Mouse (Mus musculus): ENCODE data around the gene Klhl33. TPM values are rescaled to one million over a fixed set of nuclear protein-coding genes. Genes with fewer than 3 reads are reported as not detected.

Klhl33 gene
- 1.8 TPM for polyA plus RNA-seq (2014; fragmentation: Illumina TruSeq; extraction: RNeasy Lipid Tissue Mini Kit (QIAGEN cat#74804); ENCODE audit: low read depth, low replicate concordance)

DNA sequence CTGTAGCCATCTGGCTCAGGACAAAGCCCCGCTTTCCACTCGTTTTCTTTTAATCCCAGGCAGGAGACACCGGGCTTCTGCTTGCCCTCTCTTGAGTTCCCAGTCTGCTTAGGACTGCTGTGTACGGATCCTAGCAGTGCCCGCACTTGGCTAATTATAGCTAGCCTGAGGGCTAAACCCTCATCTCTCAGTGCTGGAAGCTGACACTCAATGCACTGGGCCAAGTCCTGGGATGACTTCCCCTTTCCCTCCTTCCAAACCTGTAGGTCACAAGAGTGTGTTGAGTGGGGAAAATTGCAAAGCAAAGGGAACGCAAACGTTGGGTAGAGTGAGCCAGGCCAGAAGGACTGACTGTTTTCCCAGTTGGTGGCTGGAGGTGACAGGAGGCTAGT, at the start of gene Klhl33:
TSS of gene Klhl33 (minus strand) at position 134 of the 392 bp plus-strand sequence.

DNA sequence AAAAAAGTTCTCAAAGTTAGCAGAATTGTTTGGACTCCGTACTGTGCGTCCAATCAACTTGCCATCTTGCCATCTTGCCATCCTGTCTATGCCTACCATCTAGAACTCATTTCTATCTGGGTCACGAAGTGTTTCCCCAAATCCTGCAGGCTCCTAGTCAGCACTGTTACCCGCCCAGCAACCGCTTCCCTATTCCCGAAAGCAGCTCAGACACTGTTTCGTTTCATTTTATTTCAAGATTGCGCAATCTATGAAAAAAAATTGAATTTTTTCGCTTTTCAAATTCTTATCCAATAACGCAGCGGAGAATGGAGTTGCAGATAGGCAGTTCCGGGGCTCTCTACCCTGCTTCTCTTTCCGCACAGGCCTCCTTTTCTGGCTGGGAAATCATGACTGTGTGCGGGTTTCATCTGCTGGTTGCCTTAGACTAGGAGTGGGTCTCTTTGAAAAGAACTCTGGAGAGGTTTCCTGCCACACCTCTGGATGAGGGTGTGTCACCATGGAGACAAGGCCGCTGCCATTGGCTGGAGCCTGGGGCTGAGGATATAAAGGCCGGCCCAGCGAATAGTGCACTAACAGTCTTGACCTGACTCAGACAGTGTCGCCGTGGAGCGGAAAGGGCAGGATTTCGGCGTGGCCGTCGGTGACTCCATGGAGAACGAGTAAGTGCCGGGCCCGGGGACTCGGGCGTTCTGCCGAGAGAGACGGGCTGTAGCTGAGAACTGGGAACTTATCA, 46.8 kb upstream of the Klhl33 start, which contains the start of gene Gm49342:
TSS of gene Gm49342 (plus strand) at position 586 of the 736 bp plus-strand sequence.

DNA sequence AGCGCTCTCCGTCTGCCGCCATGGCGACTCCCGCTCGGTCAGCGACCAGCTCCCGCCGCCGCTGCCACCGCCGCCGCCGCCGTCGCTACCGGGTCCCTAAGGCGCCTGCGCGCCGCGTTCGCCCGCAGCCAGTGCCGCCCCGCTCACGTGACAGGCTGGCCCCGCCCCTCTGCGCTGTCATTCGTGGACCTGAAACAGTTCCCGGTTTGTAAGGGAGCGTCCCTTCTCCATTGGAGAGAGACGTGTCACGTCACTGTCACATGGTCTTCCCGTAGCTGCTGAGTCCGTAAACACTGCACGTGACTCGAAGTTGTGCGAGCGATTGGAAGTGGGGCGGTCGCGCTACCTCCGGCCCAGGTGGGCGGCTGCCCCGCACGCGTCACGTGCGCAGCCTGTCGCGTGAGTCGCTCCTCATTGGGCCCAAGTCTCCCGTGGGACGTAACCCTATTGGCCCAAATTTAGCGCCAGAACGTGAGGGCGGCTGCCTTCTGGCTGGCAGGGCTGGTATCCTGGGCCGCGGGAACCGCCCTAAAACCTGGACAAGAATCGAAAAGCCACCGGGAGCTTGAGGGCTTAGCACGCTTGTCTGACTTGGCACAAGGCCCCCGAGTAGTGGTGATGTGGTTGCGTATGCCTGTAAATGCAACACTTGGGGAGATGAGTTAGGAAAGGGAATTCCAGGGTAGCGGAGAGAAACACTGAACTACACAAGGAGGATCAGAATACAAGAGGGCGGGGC, 33.6 kb upstream of the Klhl33 start, which contains the start of the genes Pip4p1 and Pnp:
TSS of gene Pip4p1 (minus strand) at position 103 of the 739 bp plus-strand sequence.
TSS of gene Pnp (plus strand) at position 329 of the 739 bp plus-strand sequence.

DNA sequence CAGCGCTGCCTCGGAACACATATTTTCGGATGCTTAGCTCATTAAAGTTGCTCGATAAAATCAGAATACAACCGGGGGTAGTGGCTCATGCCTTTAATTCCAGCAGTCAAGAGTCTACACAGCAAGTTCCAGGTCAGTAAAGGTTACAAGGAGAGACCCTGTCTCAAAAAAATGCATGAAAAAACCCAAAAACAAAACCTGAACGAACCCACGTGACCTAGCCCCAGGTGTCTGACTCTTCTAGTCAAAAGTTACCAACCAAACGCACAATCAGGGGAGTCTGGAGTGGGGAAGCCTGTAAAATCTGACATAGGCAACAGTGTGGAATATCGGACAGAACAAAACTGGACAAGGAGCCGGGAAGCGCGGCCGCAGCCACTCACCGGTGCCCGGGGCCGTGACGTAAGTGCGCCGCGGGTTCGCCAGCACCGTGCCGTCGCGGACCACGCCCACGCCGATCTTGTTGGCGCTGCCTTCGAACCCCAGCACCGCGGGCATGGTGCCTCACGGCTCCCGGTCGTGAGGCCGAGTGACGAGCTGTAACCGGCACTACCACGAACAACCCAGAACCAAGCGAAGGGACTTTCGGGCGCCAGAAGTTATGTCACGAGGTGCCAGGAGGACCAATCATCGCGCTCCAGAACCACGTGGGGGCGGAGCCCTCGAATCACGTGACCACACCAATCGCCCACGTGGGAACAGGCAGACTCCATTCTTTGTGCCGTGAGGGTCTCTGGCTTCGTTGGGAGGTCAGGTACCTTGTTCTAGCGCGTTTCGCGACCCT, 27.2 kb upstream of the Klhl33 start, which contains the start of the genes Osgep and Apex1:
TSS of gene Osgep (minus strand) at position 613 of the 784 bp plus-strand sequence.
TSS of gene Apex1 (plus strand) at position 688 of the 784 bp plus-strand sequence.

DNA sequence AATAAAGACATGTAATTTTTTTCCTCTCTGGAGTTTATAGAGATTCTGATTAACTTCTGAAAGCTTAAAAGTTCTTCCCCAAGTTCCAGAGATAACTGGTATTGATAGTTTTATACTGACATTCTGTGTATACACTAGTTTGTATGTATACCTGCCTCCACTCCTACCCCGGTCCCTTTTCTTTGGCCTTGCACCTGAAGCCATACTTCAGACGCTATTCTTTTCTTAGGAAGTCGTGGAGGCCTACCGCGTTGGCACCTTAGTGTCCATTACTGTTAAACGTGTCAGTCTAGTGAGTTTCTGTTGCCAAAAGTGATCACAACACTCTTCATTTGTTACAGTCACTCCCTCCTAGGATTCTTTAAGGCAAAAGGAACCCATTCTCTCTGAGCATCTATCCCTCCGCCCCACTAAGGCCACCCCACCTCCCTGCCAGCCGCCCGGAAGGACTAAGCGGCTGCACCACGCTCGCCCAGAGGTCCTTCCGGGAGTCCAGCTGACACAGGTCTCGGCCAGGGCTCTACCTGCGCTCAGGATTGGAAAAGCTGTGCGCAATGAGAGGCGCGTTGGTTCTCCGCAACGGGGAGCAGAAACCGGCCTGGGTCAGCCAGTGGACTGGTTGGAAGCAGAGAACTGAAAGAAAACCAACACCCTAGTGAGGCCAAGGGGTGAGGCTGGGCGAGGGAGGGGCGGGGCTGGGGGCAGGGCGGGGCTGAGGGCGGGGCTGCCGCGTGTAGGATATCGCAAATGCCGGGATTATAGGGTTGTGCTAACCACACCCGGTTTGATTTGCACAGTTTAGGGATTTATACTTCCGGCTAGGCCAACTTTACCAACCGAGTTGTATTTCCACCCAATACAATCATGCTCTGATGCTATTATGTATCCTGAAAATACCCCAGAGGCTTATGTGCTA, 27.2 kb downstream of the Klhl33 start, which contains the start of gene Tep1:
TSS of gene Tep1 (minus strand) at position 672 of the 916 bp plus-strand sequence.

Other genes with a start within 250 kb of the Klhl33 start
- not detected for gene Olfr747, start 204.3 kb downstream of the Klhl33 start, polyA plus RNA-seq (2014; fragmentation: Illumina TruSeq; extraction: RNeasy Lipid Tissue Mini Kit (QIAGEN cat#74804); ENCODE audit: low read depth, low replicate concordance)
- gene Olfr748, start 190.1 kb downstream of the Klhl33 start, polyA plus RNA-seq (2014; fragmentation: Illumina TruSeq; extraction: RNeasy Lipid Tissue Mini Kit (QIAGEN cat#74804); ENCODE audit: low read depth, low replicate concordance) = not detected
- gene Olfr749, start 152.4 kb downstream of the Klhl33 start, polyA plus RNA-seq (2014; fragmentation: Illumina TruSeq; extraction: RNeasy Lipid Tissue Mini Kit (QIAGEN cat#74804); ENCODE audit: low read depth, low replicate concordance) = not detected
- gene Ttc5, start 112.0 kb downstream of the Klhl33 start, polyA plus RNA-seq (2014; fragmentation: Illumina TruSeq; extraction: RNeasy Lipid Tissue Mini Kit (QIAGEN cat#74804); ENCODE audit: low read depth, low replicate concordance) = 14.5 TPM
- gene Ccnb1ip1, start 89.8 kb downstream of the Klhl33 start, polyA plus RNA-seq (2014; fragmentation: Illumina TruSeq; extraction: RNeasy Lipid Tissue Mini Kit (QIAGEN cat#74804); ENCODE audit: low read depth, low replicate concordance) = not detected
- 45.3 TPM for gene Parp2, start 89.7 kb downstream of the Klhl33 start, polyA plus RNA-seq (2014; fragmentation: Illumina TruSeq; extraction: RNeasy Lipid Tissue Mini Kit (QIAGEN cat#74804); ENCODE audit: low read depth, low replicate concordance)
- gene Tep1, start 26.9 kb downstream of the Klhl33 start, polyA plus RNA-seq (2014; fragmentation: Illumina TruSeq; extraction: RNeasy Lipid Tissue Mini Kit (QIAGEN cat#74804); ENCODE audit: low read depth, low replicate concordance) = 11.6 TPM
- 12.5 TPM for gene Osgep, start 27.4 kb upstream of the Klhl33 start, polyA plus RNA-seq (2014; fragmentation: Illumina TruSeq; extraction: RNeasy Lipid Tissue Mini Kit (QIAGEN cat#74804); ENCODE audit: low read depth, low replicate concordance)
- 28.1 TPM for gene Apex1, start 27.5 kb upstream of the Klhl33 start, polyA plus RNA-seq (2014; fragmentation: Illumina TruSeq; extraction: RNeasy Lipid Tissue Mini Kit (QIAGEN cat#74804); ENCODE audit: low read depth, low replicate concordance)
- gene Pip4p1, start 33.3 kb upstream of the Klhl33 start, polyA plus RNA-seq (2014; fragmentation: Illumina TruSeq; extraction: RNeasy Lipid Tissue Mini Kit (QIAGEN cat#74804); ENCODE audit: low read depth, low replicate concordance) = 19.0 TPM
- gene Pnp, start 33.6 kb upstream of the Klhl33 start, polyA plus RNA-seq (2014; fragmentation: Illumina TruSeq; extraction: RNeasy Lipid Tissue Mini Kit (QIAGEN cat#74804); ENCODE audit: low read depth, low replicate concordance) = 56.6 TPM
- gene Gm49342, start 47.0 kb upstream of the Klhl33 start, polyA plus RNA-seq (2014; fragmentation: Illumina TruSeq; extraction: RNeasy Lipid Tissue Mini Kit (QIAGEN cat#74804); ENCODE audit: low read depth, low replicate concordance) = not detected
- gene Pnp2, start 58.5 kb upstream of the Klhl33 start, polyA plus RNA-seq (2014; fragmentation: Illumina TruSeq; extraction: RNeasy Lipid Tissue Mini Kit (QIAGEN cat#74804); ENCODE audit: low read depth, low replicate concordance) = 0.52 TPM
- 0.52 TPM for gene Rnase10, start 110.2 kb upstream of the Klhl33 start, polyA plus RNA-seq (2014; fragmentation: Illumina TruSeq; extraction: RNeasy Lipid Tissue Mini Kit (QIAGEN cat#74804); ENCODE audit: low read depth, low replicate concordance)
- not detected for gene Rnase9, start 144.4 kb upstream of the Klhl33 start, polyA plus RNA-seq (2014; fragmentation: Illumina TruSeq; extraction: RNeasy Lipid Tissue Mini Kit (QIAGEN cat#74804); ENCODE audit: low read depth, low replicate concordance)
- not detected for gene Rnase11, start 152.7 kb upstream of the Klhl33 start, polyA plus RNA-seq (2014; fragmentation: Illumina TruSeq; extraction: RNeasy Lipid Tissue Mini Kit (QIAGEN cat#74804); ENCODE audit: low read depth, low replicate concordance)
- not detected for gene Rnase12, start 160.2 kb upstream of the Klhl33 start, polyA plus RNA-seq (2014; fragmentation: Illumina TruSeq; extraction: RNeasy Lipid Tissue Mini Kit (QIAGEN cat#74804); ENCODE audit: low read depth, low replicate concordance)
- not detected for gene Olfr750, start 176.9 kb upstream of the Klhl33 start, polyA plus RNA-seq (2014; fragmentation: Illumina TruSeq; extraction: RNeasy Lipid Tissue Mini Kit (QIAGEN cat#74804); ENCODE audit: low read depth, low replicate concordance)
- 152 TPM for gene Rnase4, start 193.6 kb upstream of the Klhl33 start, polyA plus RNA-seq (2014; fragmentation: Illumina TruSeq; extraction: RNeasy Lipid Tissue Mini Kit (QIAGEN cat#74804); ENCODE audit: low read depth, low replicate concordance)
- gene Ang, start 193.6 kb upstream of the Klhl33 start, polyA plus RNA-seq (2014; fragmentation: Illumina TruSeq; extraction: RNeasy Lipid Tissue Mini Kit (QIAGEN cat#74804); ENCODE audit: low read depth, low replicate concordance) = 0.76 TPM
- gene Eddm3b, start 216.9 kb upstream of the Klhl33 start, polyA plus RNA-seq (2014; fragmentation: Illumina TruSeq; extraction: RNeasy Lipid Tissue Mini Kit (QIAGEN cat#74804); ENCODE audit: low read depth, low replicate concordance) = not detected
- gene Rnase6, start 226.4 kb upstream of the Klhl33 start, polyA plus RNA-seq (2014; fragmentation: Illumina TruSeq; extraction: RNeasy Lipid Tissue Mini Kit (QIAGEN cat#74804); ENCODE audit: low read depth, low replicate concordance) = 2.6 TPM
- gene Rnase1, start 249.3 kb upstream of the Klhl33 start, polyA plus RNA-seq (2014; fragmentation: Illumina TruSeq; extraction: RNeasy Lipid Tissue Mini Kit (QIAGEN cat#74804); ENCODE audit: low read depth, low replicate concordance) = 1.1 TPM